Mouse (Mus musculus): Measurements from ENCODE around the gene Pard3.

Pard3 gene

DNA sequence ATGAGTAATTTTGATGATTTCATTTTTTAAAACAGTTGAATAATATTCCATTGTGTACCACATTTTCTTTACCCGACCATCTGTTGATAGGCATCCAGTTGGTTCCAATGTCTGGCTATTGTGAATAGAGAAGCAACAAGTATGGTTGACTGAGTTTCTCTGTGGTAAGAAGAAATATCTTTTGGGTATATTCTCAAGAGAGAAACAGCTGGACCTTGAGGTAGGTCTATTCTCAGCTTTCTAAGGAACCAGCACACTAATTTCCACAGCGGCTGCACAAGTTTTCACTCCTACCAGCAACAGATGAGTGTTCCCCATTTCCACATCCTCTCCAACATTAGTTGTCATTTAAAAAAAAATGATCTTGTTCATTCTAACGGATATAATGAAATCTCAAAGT, 558.4 kb downstream of the Pard3 start:
- DNase-seq (ENCODE audit: low read depth, low spot score) = no peak
- H3K36me3 ChIP-seq (ENCODE audit: control insufficient read depth, insufficient read depth, low read length, poor library complexity, severe bottlenecking) = no peaks in the 10 kb centered on the region
- no peaks in the 10 kb centered on the region for H3K27me3 ChIP-seq (ENCODE audit: control insufficient read depth, insufficient read depth, low read length, poor library complexity, severe bottlenecking)

DNA sequence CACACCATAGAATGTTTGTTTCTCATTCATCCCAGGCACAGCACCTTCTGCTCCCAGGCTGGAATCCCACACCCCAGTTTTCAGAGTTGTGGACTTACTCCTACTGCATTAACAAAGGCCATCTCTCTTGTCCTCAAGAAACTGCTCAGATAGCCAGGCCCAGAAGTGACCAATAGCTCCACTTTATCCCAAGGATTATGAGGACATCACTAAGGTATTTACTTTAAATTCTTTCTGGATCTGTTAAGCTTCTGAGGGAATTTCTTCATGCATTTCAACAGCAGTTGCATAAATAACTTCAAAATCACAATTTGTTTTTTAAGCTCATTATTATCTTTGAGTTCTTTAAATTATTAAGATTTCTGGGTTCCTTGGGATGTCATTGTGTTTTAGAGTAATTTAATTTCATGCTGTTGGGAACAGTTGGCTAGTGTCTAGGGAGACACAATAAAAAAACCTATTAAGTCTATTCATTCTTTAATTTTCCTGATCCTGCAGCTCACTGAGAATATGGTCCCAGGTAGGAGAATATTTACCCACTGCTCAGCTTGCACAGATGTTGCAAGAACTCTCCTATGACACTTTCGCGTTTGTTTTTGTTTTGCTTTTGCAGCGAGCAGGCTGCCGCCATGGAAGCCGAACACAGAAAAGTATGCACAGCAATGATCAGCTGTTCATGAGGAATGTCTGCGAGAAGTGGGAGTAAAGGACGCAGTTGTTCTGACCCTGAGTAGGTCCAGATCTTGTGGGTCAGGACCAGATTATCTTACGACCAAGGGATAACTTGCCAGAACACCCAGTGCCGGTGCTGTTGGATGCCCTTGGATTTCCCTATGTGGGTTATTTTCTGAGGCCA, 574.8 kb downstream of the Pard3 start:
- H3K27me3 ChIP-seq (ENCODE audit: control insufficient read depth, insufficient read depth, low read length, poor library complexity, severe bottlenecking) = no peaks in the 10 kb centered on the region
- H3K36me3 ChIP-seq (ENCODE audit: control insufficient read depth, insufficient read depth, low read length, poor library complexity, severe bottlenecking) = no peaks in the 10 kb centered on the region
- no peak for DNase-seq (ENCODE audit: low read depth, low spot score)

DNA sequence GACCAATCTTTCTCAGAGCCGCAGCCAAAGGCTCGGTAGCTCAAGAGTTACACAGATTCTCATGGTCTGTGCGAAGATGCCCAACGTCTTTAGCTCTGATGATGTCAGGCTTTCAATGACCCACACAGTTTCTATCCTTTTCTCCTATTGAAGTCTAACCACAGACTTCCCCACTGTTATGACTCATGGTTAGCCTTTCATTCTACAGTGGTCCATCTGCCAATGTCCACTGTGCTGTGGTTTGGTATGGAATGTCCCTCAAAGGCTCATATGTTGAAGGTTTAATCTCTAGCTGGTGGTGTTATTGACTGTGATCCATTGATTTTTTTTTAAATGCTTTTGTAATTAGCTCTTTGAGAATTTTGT, 575.4 kb downstream of the Pard3 start:
- Histone ChIP-seq H3K36me3 (ENCODE audit: control insufficient read depth, insufficient read depth, low read length, poor library complexity, severe bottlenecking) (no peaks in the 10 kb centered on the region), H3K27me3 (ENCODE audit: control insufficient read depth, insufficient read depth, low read length, poor library complexity, severe bottlenecking) (no peaks in the 10 kb centered on the region)
- no peak for DNase-seq (ENCODE audit: low read depth, low spot score)

DNA sequence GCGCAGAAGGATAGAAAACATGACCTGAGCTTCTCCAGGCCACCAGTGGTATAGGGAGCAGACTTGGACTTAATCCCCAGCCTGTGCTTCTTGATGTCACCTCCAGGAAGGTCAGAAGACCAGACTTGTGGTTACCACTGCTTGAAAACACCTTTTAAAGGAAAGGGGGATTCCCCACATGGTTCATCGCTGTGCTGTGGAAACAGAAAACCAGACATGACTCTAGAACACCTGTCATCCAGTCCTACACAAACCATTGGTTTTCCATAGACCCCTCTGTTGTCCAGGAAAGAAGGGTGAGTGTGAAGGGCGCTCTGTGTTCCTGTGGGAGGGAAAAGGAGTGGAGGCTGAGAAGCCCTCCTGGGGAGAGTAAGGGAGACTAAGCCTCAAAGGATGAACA, 591.9 kb downstream of the Pard3 start:
- DNase-seq (ENCODE audit: low read depth, low spot score) = no peak
- H3K27me3 ChIP-seq (ENCODE audit: control insufficient read depth, insufficient read depth, low read length, poor library complexity, severe bottlenecking) = no peaks in the 10 kb centered on the region
- no peaks in the 10 kb centered on the region for H3K36me3 ChIP-seq (ENCODE audit: control insufficient read depth, insufficient read depth, low read length, poor library complexity, severe bottlenecking)

Measured in splenic B cell, adult 2 months (primary cell).